Mouse (Mus musculus): ENCODE results near the gene Capn9. TPM values are rescaled to one million over a fixed set of nuclear protein-coding genes. Genes with fewer than 3 reads are reported as not detected.

The Capn9 gene
- polyA plus RNA-seq, 1 experiment, result not detected

DNA sequence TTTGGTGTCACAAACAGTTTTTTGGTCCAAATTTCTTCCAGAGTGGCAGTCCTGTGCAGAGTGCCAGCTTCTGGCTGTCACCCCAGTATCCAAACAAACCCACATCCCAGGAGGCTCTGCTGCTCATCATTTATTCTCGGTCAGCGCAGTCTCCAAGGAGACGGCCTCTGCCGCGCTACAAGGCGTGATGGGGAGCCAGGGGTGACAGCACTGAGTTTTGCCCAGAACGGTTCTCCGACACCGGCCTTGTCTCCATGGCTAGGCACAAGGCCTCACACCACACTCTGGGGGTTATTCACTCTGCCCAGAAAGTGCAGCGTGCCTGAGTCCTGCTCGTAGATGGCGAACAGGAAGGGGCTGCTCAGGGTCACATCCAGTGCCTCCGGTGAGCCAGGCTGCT is 19.3 kb upstream of the Capn9 start:
- Histone ChIP-seq H3K4me3 (replicated peaks; ENCODE audit: control insufficient read depth, low read depth, low read length) (no peak overlapping the region), H3K27ac (ENCODE audit: control insufficient read depth, insufficient read depth, low read depth, low read length, poor library complexity) (no peak overlapping the region), H3K4me1 (ENCODE audit: control insufficient read depth, insufficient read depth, low read length) (no peaks in the 10 kb centered on the region; the same call in 1 of the 2 replicates)
- 88% methylated on average over 13 of the region's 13 CpGs for WGBS
- TF ChIP-seq POLR2A (IDR thresholded peaks at IDR 0.05; ENCODE audit: borderline replicate concordance, control insufficient read depth, low read depth, low read length) (no peak), CTCF (IDR thresholded peaks at IDR 0.05; ENCODE audit: control insufficient read depth, insufficient read depth, low read length) (no peak)

DNA sequence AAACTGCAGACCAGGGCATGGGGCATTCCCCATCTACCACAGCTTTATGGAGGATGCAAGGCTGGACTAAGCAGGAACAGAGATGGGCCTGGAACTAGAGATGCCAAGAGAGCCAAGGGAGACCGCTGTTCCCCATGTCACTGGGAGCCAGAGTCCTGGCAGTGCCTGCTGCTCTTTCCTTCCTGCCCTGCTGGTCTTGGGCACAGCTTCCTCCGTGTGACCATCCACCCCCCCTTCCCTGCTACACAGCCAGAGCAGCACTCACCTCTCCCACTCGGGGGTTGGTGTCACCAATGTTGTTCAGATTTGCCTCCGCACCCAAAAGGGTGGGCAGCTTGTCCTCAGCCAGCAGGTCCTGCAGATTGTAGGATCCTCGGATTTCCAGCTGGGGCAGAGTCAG is 18.4 kb upstream of the Capn9 start:
- Histone ChIP-seq H3K27ac (ENCODE audit: control insufficient read depth, insufficient read depth, low read depth, low read length, poor library complexity) (no peak overlapping the region), H3K4me1 (ENCODE audit: control insufficient read depth, insufficient read depth, low read length) (no peaks in the 10 kb centered on the region; the same call in 1 of the 2 replicates), H3K4me3 (replicated peaks; ENCODE audit: control insufficient read depth, low read depth, low read length) (no peak overlapping the region)
- TF ChIP-seq POLR2A (IDR thresholded peaks at IDR 0.05; ENCODE audit: borderline replicate concordance, control insufficient read depth, low read depth, low read length) (no peak), CTCF (IDR thresholded peaks at IDR 0.05; ENCODE audit: control insufficient read depth, insufficient read depth, low read length) (no peak)
- WGBS, result 46% methylated on average over 5 of the region's 5 CpGs

DNA sequence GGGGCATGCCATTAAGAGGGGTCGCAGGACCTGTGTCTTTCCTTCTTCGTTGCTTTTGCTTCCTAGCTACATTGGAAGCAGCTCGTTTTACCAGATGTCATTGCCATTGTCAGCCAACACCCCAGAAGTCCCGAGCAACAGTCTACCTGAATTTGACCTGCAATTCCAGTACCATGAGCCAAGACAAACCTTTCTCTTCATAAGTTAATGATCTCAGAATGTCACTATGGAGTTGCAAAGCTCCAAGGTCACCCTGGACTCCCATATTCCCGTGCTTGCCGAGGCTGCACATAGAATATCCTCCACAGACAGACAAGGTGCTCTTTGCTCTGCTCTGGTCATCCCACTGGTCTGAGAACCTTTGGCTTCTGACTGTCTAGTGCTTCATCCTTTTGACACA is 8.8 kb upstream of the Capn9 start:
- TF ChIP-seq POLR2A (IDR thresholded peaks at IDR 0.05; ENCODE audit: borderline replicate concordance, control insufficient read depth, low read depth, low read length) (no peak), CTCF (IDR thresholded peaks at IDR 0.05; ENCODE audit: control insufficient read depth, insufficient read depth, low read length) (no peak)
- no peak overlapping the region for H3K4me3 ChIP-seq (replicated peaks; ENCODE audit: control insufficient read depth, low read depth, low read length)
- 70% methylated on average over 6 of the region's 6 CpGs for WGBS
- H3K4me1 ChIP-seq (ENCODE audit: control insufficient read depth, insufficient read depth, low read length), result no peaks in the 10 kb centered on the region
- H3K27ac ChIP-seq (ENCODE audit: control insufficient read depth, insufficient read depth, low read depth, low read length, poor library complexity), result no peak overlapping the region

DNA sequence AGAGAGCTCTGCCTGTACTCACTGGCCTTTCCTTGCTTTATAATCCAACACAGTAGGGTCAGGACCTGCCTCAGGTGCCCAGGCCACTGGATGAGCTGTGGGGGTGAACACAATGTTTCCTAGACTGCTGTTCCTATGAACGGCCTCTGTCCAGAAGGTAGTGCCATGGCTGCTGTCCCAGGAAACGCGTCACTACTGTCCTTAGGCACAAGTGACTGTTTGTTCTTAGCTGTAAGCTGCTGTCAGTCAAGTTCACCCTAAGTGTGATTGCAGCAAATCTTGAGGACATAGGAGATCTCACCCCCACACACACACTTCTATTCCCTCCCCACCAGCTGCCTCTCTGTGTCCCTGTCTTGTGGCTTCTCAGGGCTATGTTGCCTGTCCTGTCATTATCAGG is 8.3 kb upstream of the Capn9 start:
- 83% methylated on average over 3 of the region's 3 CpGs for WGBS
- Histone ChIP-seq H3K4me3 (replicated peaks; ENCODE audit: control insufficient read depth, low read depth, low read length) (no peak overlapping the region), H3K27ac (ENCODE audit: control insufficient read depth, insufficient read depth, low read depth, low read length, poor library complexity) (no peak overlapping the region)

DNA sequence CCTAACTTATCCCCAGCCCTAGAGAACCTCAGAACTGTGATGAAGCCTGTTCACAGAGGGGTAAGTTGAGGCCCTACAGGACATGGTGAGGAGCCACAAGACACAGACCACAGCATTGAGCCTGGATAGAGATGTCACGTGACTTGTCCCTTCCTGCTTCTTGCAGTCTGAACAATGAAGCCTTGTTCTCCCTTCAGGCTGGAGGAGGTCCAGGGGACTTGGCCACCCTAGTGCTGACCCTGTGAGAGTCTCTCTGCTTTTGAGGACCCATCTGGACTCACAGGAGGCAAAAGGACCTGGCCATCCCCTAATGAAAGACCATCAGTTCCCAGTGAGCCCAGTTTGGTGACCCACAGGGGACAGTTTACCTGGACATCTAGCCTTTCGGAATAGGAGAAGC is 6.8 kb upstream of the Capn9 start:
- WGBS, result 61% methylated on average over 2 of the region's 2 CpGs
- no peak for TF ChIP-seq POLR2A (IDR thresholded peaks at IDR 0.05; ENCODE audit: borderline replicate concordance, control insufficient read depth, low read depth, low read length)
- no peak for TF ChIP-seq CTCF (IDR thresholded peaks at IDR 0.05; ENCODE audit: control insufficient read depth, insufficient read depth, low read length)
- Histone ChIP-seq H3K27ac (ENCODE audit: control insufficient read depth, insufficient read depth, low read depth, low read length, poor library complexity) (no peak overlapping the region), H3K4me1 (ENCODE audit: control insufficient read depth, insufficient read depth, low read length) (no peaks in the 10 kb centered on the region), H3K4me3 (replicated peaks; ENCODE audit: control insufficient read depth, low read depth, low read length) (no peak overlapping the region)

More for the DNA sequence above, 8.3 kb upstream of the Capn9 start:
- TF ChIP-seq POLR2A (IDR thresholded peaks at IDR 0.05; ENCODE audit: borderline replicate concordance, control insufficient read depth, low read depth, low read length), result no peak
- no peak for TF ChIP-seq CTCF (IDR thresholded peaks at IDR 0.05; ENCODE audit: control insufficient read depth, insufficient read depth, low read length)
- no peaks in the 10 kb centered on the region for H3K4me1 ChIP-seq (ENCODE audit: control insufficient read depth, insufficient read depth, low read length)

DNA sequence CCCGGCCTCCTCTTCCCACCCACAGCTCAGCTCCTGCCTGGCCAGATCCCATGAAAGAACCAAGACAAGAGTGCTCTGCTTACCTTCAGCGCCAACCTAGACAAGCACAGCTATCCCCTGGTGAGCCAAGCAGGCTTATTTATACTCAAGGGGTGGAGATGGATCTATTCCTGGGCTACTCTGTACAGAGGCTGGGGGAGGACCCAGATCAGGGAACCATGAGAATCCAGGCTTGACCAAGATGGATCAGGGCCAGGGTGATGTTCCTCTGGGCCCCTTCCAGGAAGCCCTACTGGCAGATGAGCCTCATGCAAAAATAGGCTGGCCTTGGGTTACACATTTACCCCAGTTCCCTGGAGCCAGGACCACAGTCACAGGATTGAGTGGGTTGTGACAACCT is 6.3 kb upstream of the Capn9 start, which contains the start of gene Agt:
TSS of gene Agt (minus strand) at position 114 of the 400 bp plus-strand sequence.
- no peak within 1 kb of the TSS for H3K27ac ChIP-seq (ENCODE audit: control insufficient read depth, insufficient read depth, low read depth, low read length, poor library complexity)
- 63% methylated on average over 2 of the region's 2 CpGs for WGBS
- no peaks in the 10 kb centered on the region for H3K4me1 ChIP-seq (ENCODE audit: control insufficient read depth, insufficient read depth, low read length)
- TF ChIP-seq POLR2A (IDR thresholded peaks at IDR 0.05; ENCODE audit: borderline replicate concordance, control insufficient read depth, low read depth, low read length), result no peak
- no peak for TF ChIP-seq CTCF (IDR thresholded peaks at IDR 0.05; ENCODE audit: control insufficient read depth, insufficient read depth, low read length)
- H3K4me3 ChIP-seq (replicated peaks; ENCODE audit: control insufficient read depth, low read depth, low read length), result no peak within 1 kb of the TSS

DNA sequence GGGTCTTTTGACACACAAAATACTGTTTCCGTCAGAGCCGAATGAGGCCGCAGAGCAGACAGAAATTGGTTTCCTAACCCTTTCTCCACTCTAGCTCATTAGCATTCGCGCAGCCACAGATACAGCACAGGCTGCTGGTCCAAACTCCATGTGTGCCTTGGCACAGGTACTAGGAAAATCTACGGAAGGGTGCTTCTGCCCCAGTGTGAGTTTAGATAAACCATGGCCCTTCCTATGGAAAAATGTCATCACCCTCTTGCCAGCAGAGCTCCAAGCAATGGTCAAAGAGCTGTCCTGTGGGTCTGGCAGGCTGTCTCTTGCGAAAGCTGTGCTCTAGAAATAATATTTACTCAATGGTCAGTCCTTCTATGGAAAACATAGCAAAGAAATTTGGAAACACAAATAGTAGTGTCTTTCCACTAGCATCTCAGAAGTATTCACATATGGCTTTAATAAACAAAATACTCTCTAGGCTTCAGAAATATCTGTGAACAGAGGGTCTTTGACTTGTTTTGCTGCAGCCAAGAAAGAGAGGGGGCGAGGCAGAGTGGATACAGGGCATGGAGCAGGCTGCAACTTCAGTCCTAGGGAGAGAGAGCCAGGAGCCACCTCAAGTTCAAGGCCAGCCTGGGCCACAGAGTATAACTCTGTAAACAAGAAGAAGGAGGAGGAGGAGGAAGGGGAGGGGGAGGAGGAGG is 4.0 kb upstream of the Capn9 start:
- no peak overlapping the region for H3K4me3 ChIP-seq (replicated peaks; ENCODE audit: control insufficient read depth, low read depth, low read length)
- TF ChIP-seq CTCF (IDR thresholded peaks at IDR 0.05; ENCODE audit: control insufficient read depth, insufficient read depth, low read length), result no peak
- no peak for TF ChIP-seq POLR2A (IDR thresholded peaks at IDR 0.05; ENCODE audit: borderline replicate concordance, control insufficient read depth, low read depth, low read length)
- no peaks in the 10 kb centered on the region for H3K4me1 ChIP-seq (ENCODE audit: control insufficient read depth, insufficient read depth, low read length)
- 80% methylated on average over 8 of the region's 8 CpGs for WGBS
- no peak overlapping the region for H3K27ac ChIP-seq (ENCODE audit: control insufficient read depth, insufficient read depth, low read depth, low read length, poor library complexity)

DNA sequence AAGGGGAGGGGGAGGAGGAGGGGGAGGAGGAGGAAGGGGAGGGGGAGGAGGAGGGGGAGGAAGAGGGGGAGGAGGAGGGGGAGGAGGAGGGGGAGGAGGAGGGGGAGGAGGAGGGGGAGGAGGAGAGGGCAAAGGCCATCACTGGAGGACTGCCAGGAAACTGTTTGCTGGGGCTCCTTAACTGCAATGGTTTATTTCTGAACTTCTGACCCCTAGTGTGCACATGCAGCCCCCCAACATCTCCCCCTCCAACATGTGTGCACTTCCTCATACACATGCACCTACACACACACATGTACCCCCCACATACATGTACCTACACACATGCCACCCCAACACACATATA is 3.5 kb upstream of the Capn9 start:
- H3K27ac ChIP-seq (ENCODE audit: control insufficient read depth, insufficient read depth, low read depth, low read length, poor library complexity), result no peak overlapping the region

More for the DNA sequence above, 3.5 kb upstream of the Capn9 start:
- H3K4me3 ChIP-seq (replicated peaks; ENCODE audit: control insufficient read depth, low read depth, low read length), result no peak overlapping the region
- no peaks in the 10 kb centered on the region for H3K4me1 ChIP-seq (ENCODE audit: control insufficient read depth, insufficient read depth, low read length)
- TF ChIP-seq POLR2A (IDR thresholded peaks at IDR 0.05; ENCODE audit: borderline replicate concordance, control insufficient read depth, low read depth, low read length), result no peak
- TF ChIP-seq CTCF (IDR thresholded peaks at IDR 0.05; ENCODE audit: control insufficient read depth, insufficient read depth, low read length), result no peak
